Mouse (Mus musculus): Measurements from ENCODE around the gene Snw1. TPM values are rescaled to one million over a fixed set of nuclear protein-coding genes. Genes with fewer than 3 reads are reported as not detected.
A peak's percentile ranks its signal among the peaks of the same experiment; 100 is the strongest.

Snw1 gene
- 47.9 and 57.2 TPM in 2 replicates for polyA plus RNA-seq (2021; fragmentation: Nextera tagmentation)
- long read RNA-seq, experiment 1, full-length matches to known transcripts = 31 of 78 reads
- long read RNA-seq, experiment 1, partial matches to known transcripts = 45 of 78 reads
- long read RNA-seq, experiment 1, other reads (novel, unspliced or antisense) = 2 of 78 reads
- long read RNA-seq, experiment 2, full-length matches to known transcripts = 108 of 156 reads
- long read RNA-seq, experiment 2, partial matches to known transcripts = 19 of 156 reads
- long read RNA-seq, experiment 2, other reads (novel, unspliced or antisense) = 29 of 156 reads

GRCm38 (mm10) chr12:87471964-87472786, at the start of gene Snw1:
Gene Snw1 (minus strand): TSS chr12:87472274.

GRCm38 (mm10) chr12:87514016-87514415, 41.9 kb upstream of the Snw1 start, which contains the start of gene Gm8300:
Gene Gm8300 (plus strand): TSS chr12:87514316.

GRCm38 (mm10) chr12:87494421-87494820, 22.3 kb upstream of the Snw1 start, which contains the start of gene Gm5788:
Gene Gm5788 (plus strand): TSS chr12:87494721.

GRCm38 (mm10) chr12:87443700-87444122, 28.4 kb downstream of the Snw1 start, which contains the start of the genes Slirp and Alkbh1:
Gene Slirp (plus strand): TSS chr12:87443896.
Gene Alkbh1 (minus strand): TSS chr12:87444017.

Small RNA genes lying within 50 kb of the gene (microRNA-seq; reads per million reads assigned to microRNA genes)
- gene Mir3068 = 81.6 reads per million, percentile 57 among the genes with 10 or more reads in this experiment

Other genes with a start within 250 kb of the Snw1 start
- 0.18 and 0.21 TPM in 2 replicates for gene Noxred1, start 233.5 kb downstream of the Snw1 start, polyA plus RNA-seq (2021; fragmentation: Nextera tagmentation)
- 26.2 and 29.3 TPM in 2 replicates for gene Vipas39, start 206.0 kb downstream of the Snw1 start, polyA plus RNA-seq (2021; fragmentation: Nextera tagmentation)
- gene Ahsa1, start 205.8 kb downstream of the Snw1 start, polyA plus RNA-seq (2021; fragmentation: Nextera tagmentation) = 131 and 142 TPM in 2 replicates
- 0.18 and 0.25 TPM in 2 replicates for gene Ism2, start 172.6 kb downstream of the Snw1 start, polyA plus RNA-seq (2021; fragmentation: Nextera tagmentation)
- 23.9 and 26.2 TPM in 2 replicates for gene Sptlc2, start 83.9 kb downstream of the Snw1 start, polyA plus RNA-seq (2021; fragmentation: Nextera tagmentation)
- gene Slirp, start 28.4 kb downstream of the Snw1 start, polyA plus RNA-seq (2021; fragmentation: Nextera tagmentation) = 356 and 416 TPM in 2 replicates
- gene Alkbh1, start 28.3 kb downstream of the Snw1 start, polyA plus RNA-seq (2021; fragmentation: Nextera tagmentation) = 8.1 and 8.2 TPM in 2 replicates
- gene Gm5788, start 22.4 kb upstream of the Snw1 start, polyA plus RNA-seq (2021; fragmentation: Nextera tagmentation) = not detected in 2 replicates
- not detected in 2 replicates for gene Gm8300, start 42.0 kb upstream of the Snw1 start, polyA plus RNA-seq (2021; fragmentation: Nextera tagmentation)
- not detected in 2 replicates for gene Oog1, start 130.4 kb upstream of the Snw1 start, polyA plus RNA-seq (2021; fragmentation: Nextera tagmentation)
- gene Gm4027, start 146.6 kb upstream of the Snw1 start, polyA plus RNA-seq (2021; fragmentation: Nextera tagmentation) = not detected in 2 replicates
- gene Gm16381, start 172.3 kb upstream of the Snw1 start, polyA plus RNA-seq (2021; fragmentation: Nextera tagmentation) = not detected in 2 replicates

Measured in layer of hippocampus, adult 6 months (tissue).